Mouse (Mus musculus): ENCODE measurements around the gene Tm6sf1.

Tm6sf1 gene

DNA sequence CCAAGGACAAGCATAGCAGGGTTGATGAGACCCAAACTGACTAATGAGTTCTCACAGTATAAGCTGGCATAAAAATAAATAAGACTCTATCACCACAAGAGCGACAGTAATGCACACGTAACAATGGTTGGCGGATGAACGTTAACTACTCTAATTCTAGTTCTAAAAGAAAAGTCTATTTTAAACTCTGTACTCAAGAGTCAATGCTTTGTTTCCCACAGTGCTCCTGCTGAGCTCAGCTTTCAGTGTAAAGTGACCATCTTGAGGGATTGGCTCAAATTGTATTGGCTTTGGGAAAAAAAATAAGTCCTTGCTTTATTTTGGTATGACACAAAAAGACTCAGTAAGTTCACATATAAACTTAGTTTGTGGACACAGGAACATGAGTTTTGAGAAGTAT, 26.3 kb downstream of the Tm6sf1 start:
- CTCF ChIA-PET: no interaction called here

- CTCF ChIA-PET: interaction anchor here (0.8 kb wide), 1 partner anchor 484 kb away, joined by 7 read pairs; no protein-coding TSS in a partner anchor
Observed at GRCm38 (mm10) chr7:81899361-81899760, 40.6 kb downstream of the Tm6sf1 start.

DNA sequence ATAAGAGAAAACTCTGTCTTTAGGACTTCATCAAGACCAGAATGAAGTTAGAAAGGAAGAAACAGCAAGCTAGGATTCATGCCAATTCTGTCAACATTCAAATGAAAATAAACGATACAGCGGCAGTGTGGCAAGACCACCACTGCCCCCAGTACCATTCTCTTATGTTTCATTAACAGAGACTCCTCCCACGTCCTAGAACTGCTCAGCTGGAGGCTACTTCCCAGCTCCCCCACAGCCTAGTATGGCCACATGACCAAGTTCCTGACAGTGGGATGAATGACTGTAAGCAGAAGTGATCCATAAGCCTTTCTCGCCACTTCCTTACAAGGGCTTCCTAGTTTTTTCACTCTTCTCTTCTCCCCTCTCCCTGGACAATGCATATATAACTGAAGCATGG, 45.3 kb downstream of the Tm6sf1 start:
- CTCF ChIA-PET: interaction anchor here (0.6 kb wide), 1 partner anchor 434 kb away, joined by 6 read pairs; no protein-coding TSS in a partner anchor

DNA sequence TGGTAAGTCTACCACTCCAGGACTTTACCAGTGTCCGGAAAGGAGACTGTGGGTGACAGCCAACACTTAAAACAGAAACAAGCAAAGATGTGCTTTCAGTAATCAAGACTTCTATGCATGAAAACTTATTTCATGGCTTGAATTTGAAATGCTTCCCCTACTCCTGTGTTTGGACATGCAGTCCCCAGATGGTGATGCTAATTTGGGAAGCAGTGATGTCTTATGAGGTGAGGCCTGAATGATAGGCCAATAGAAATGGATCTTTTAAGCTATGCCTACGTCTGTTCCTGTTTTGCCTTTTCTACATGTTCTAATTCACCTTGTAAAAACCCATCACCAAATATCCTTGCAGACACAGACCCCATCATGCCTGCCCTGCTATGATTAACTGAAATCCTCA, 46.1 kb downstream of the Tm6sf1 start:
- CTCF ChIA-PET: no interaction called here

- CTCF ChIA-PET: no interaction called here
Observed at GRCm38 (mm10) chr7:81918316-81918715, 59.5 kb downstream of the Tm6sf1 start.

GRCm38 (mm10) chr7:81920314-81920713, 61.5 kb downstream of the Tm6sf1 start:
- CTCF ChIA-PET: no interaction called here

GRCm38 (mm10) chr7:81921379-81921952, 62.7 kb downstream of the Tm6sf1 start:
- CTCF ChIA-PET: interaction anchor here (0.6 kb wide), 1 partner anchor 11 kb away, joined by 4 read pairs; no protein-coding TSS in a partner anchor

DNA sequence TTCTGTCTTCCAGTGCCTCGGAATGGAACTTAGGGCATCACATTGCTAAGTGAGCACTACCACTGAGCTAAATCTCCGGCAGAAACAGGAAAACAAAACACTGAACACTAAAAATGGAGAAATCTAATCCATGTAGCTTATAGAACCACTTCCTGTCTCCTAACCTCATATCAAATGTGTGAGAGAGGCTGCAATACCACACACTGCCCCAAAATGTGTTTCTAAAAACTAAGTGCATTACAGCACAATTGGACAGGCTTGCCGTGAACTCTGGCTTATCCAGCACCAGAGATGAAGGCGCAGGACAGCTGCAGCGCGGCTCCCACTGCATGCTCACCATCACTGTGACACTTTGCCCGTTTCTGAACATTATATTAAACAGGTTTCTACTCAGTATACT, 70.2 kb downstream of the Tm6sf1 start:
- CTCF ChIA-PET: no interaction called here

DNA sequence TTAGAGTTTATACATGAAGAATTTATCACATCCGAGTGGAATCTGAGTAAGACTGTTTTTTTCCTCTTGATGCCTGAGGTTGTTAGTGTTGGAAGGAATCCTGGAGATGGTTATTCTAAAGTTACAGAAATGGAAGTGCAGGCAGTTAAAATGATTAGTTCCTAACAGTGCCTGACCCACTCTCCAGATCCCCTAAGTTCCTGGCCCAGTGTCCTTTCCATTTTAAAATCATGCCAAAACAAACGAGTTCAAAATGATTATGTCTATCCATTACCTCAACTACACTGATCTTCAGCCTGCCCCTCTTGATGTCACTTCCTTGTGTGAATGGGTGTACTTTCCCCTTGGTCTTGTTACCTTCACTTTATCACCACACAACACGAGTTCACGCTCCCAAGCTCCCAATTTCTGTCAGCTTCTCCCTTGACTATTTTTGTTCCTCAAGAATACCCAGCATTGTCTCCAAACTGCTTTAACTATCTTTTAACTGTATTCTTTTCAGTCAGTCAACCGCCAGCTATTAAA, 73.8 kb downstream of the Tm6sf1 start:
- CTCF ChIA-PET: interaction anchor here (0.6 to 0.7 kb wide), 3 partner anchors 12 to 87 kb away, joined by 3 to 10 read pairs (median 4); no protein-coding TSS in a partner anchor

- CTCF ChIA-PET: interaction anchor here (0.6 to 0.7 kb wide), 3 partner anchors 12 to 88 kb away, joined by 3 to 10 read pairs (median 4); no protein-coding TSS in a partner anchor
Observed at GRCm38 (mm10) chr7:81933061-81933600, 74.3 kb downstream of the Tm6sf1 start.

DNA sequence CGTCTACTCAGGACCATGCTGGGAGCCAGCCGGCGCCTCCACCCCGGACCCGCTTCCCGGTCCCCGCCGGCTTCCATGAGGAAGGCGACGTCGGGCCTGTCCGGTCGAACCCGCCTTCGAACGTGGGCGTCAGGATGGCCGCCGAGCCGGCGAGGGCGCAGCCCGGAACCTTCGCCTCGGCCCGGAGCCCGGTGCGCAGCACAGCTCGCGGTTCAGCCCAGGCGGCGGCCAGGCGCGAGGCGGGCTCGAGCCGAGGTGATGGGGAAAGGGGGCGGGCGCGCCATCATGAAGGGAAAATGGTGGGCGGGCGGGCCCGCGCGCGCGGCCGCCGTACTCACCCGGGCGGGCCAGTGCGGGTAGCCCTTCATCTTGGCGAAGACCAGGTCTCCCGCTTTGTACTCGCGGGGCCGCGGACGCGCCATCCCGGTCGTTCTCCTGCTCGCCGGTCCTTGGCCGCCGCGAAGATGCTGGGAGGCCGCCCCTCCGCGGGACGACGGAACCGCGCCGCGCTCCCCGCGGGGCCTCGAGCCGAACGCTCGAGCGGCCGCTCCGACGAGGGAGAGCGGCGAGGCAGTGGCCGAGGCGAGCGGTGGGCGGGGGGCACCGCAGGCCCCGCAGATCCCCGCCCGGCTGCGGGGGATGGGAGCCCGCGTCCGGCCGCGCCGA, 74.9 kb downstream of the Tm6sf1 start:
- CTCF ChIA-PET: interaction anchor here (0.7 kb wide), 1 partner anchor 55 kb away, joined by 10 read pairs; no protein-coding TSS in a partner anchor
